Mouse (Mus musculus) erythroblast, embryonic 14.5 days (primary cell): Measurements from ENCODE around the gene S100pbp. TPM values are rescaled to one million over a fixed set of nuclear protein-coding genes. Genes with fewer than 3 reads are reported as not detected.
A peak's percentile ranks its signal among the peaks of the same experiment; 100 is the strongest.

ENCODE experiments used
- H3K27me3 ChIP-seq: 2 replicates; pipeline ENCODE4 v1.6.1; 2012; ENCODE audit warnings: inconsistent platforms; ENCODE audit not compliant: control insufficient read depth
- H3K36me3 ChIP-seq: 2 replicates; pipeline ENCODE4 v1.6.1; 2012; ENCODE audit warnings: mild to moderate bottlenecking, inconsistent platforms; ENCODE audit not compliant: control insufficient read depth
- H3K4me1 ChIP-seq: 2 replicates; pipeline ENCODE4 v1.6.1; 2012; ENCODE audit warnings: inconsistent platforms; ENCODE audit not compliant: control insufficient read depth
- H3K4me3 ChIP-seq: replicated peaks from 2 replicates; pipeline ENCODE3; 2012; ENCODE audit warnings: moderate library complexity, mild to moderate bottlenecking, inconsistent platforms
- H3K9me3 ChIP-seq: 2 replicates; pipeline ENCODE4 v1.6.1; 2012; ENCODE audit warnings: low read length, inconsistent platforms, mixed read lengths; ENCODE audit not compliant: control insufficient read depth
- GATA1 ChIP-seq: IDR thresholded peaks from 2 replicates; pipeline ENCODE4 v1.6.1; 2012; ENCODE audit warnings: low read length, inconsistent platforms, mixed read lengths
- TAL1 ChIP-seq: IDR thresholded peaks from 3 replicates; pipeline ENCODE4 v1.6.1; 2012; ENCODE audit warnings: low read length, inconsistent platforms, mixed read lengths
- polyA plus RNA-seq: library from polyadenylated mRNA; stranded (reverse); fragments of >175 nt; gene quantifications from 2 replicates; pipeline ENCODE4 v1.2.3, GENCODE M21; 2012

S100pbp gene
- polyA plus RNA-seq, 1 experiment: 0.19 TPM

- H3K27me3 ChIP-seq: peaks cover 71% of the 10 kb centered on the region
- TF ChIP-seq GATA1 (no peak), TAL1 (no peak)
- no peaks in the 10 kb centered on the region for H3K36me3 ChIP-seq
- H3K4me1 ChIP-seq: peaks cover 57% of the 10 kb centered on the region
- peak within 1 kb of the TSS; percentile 48 for H3K4me3 ChIP-seq
- H3K9me3 ChIP-seq: peaks cover 5% of the 10 kb centered on the region; the same call in 1 of the 2 replicates
Observed at GRCm38 (mm10) chr4:129136579-129137391, 52.7 kb downstream of the S100pbp start, which contains the start of gene Fndc5. TSS of gene Fndc5 (plus strand) at chr4:129136999.

GRCm38 (mm10) chr4:129136189-129136578, 53.3 kb downstream of the S100pbp start:
- peaks cover 77% of the 10 kb centered on the region for H3K27me3 ChIP-seq
- peaks cover 5% of the 10 kb centered on the region; the same call in 1 of the 2 replicates for H3K9me3 ChIP-seq
- H3K36me3 ChIP-seq: no peaks in the 10 kb centered on the region
- H3K4me3 ChIP-seq: peak overlapping the region; percentile 39
- TF ChIP-seq TAL1 (no peak), GATA1 (no peak)
- H3K4me1 ChIP-seq: peaks cover 52% of the 10 kb centered on the region

GRCm38 (mm10) chr4:129135637-129136036, 53.9 kb downstream of the S100pbp start:
- TF ChIP-seq TAL1: no peak
- H3K36me3 ChIP-seq: no peaks in the 10 kb centered on the region
- peaks cover 51% of the 10 kb centered on the region for H3K4me1 ChIP-seq
- H3K9me3 ChIP-seq: peaks cover 5% of the 10 kb centered on the region; the same call in 1 of the 2 replicates
- peaks cover 83% of the 10 kb centered on the region for H3K27me3 ChIP-seq
- H3K4me3 ChIP-seq: no peak overlapping the region

- Histone ChIP-seq H3K9me3 (peaks cover 5% of the 10 kb centered on the region; the same call in 1 of the 2 replicates), H3K36me3 (no peaks in the 10 kb centered on the region), H3K27me3 (peaks cover 88% of the 10 kb centered on the region), H3K4me3 (no peak overlapping the region), H3K4me1 (peaks cover 49% of the 10 kb centered on the region)
- no peak for TF ChIP-seq GATA1
- TF ChIP-seq TAL1: no peak
Observed at GRCm38 (mm10) chr4:129134799-129135585, 54.5 kb downstream of the S100pbp start.

GRCm38 (mm10) chr4:129130755-129131303, 58.7 kb downstream of the S100pbp start:
- peaks cover 85% of the 10 kb centered on the region for H3K27me3 ChIP-seq
- no peaks in the 10 kb centered on the region for H3K36me3 ChIP-seq
- H3K4me1 ChIP-seq: peaks cover 23% of the 10 kb centered on the region
- H3K9me3 ChIP-seq: no peaks in the 10 kb centered on the region; the same call in 1 of the 2 replicates
- TF ChIP-seq GATA1 (no peak), TAL1 (no peak)
- H3K4me3 ChIP-seq: no peak overlapping the region

- H3K4me3 ChIP-seq: no peak overlapping the region
- no peaks in the 10 kb centered on the region for H3K9me3 ChIP-seq
- H3K27me3 ChIP-seq: peaks cover 85% of the 10 kb centered on the region
- no peaks in the 10 kb centered on the region for H3K36me3 ChIP-seq
- H3K4me1 ChIP-seq: peaks cover 30% of the 10 kb centered on the region
- TF ChIP-seq TAL1: no peak
Observed at GRCm38 (mm10) chr4:129130149-129130548, 59.4 kb downstream of the S100pbp start.

- Histone ChIP-seq H3K4me1 (peaks cover 30% of the 10 kb centered on the region), H3K36me3 (no peaks in the 10 kb centered on the region), H3K27me3 (peaks cover 85% of the 10 kb centered on the region), H3K9me3 (no peaks in the 10 kb centered on the region), H3K4me3 (no peak overlapping the region)
- TF ChIP-seq GATA1: no peak
- no peak for TF ChIP-seq TAL1
Observed at GRCm38 (mm10) chr4:129129387-129129786, 60.1 kb downstream of the S100pbp start.

- H3K4me3 ChIP-seq: no peak overlapping the region
- peaks cover 30% of the 10 kb centered on the region for H3K4me1 ChIP-seq
- H3K27me3 ChIP-seq: peaks cover 83% of the 10 kb centered on the region
- no peaks in the 10 kb centered on the region for H3K36me3 ChIP-seq
- TF ChIP-seq GATA1 (no peak), TAL1 (no peak)
- H3K9me3 ChIP-seq: no peaks in the 10 kb centered on the region
Observed at GRCm38 (mm10) chr4:129128582-129129338, 60.8 kb downstream of the S100pbp start.
